Mouse (Mus musculus) stomach, postnatal 0 days (tissue): ENCODE measurements at regions not wholly inside any gene's neighbourhood (a gene's known extent, or its start where the extent isn't known, plus 50 kb on each side); places are given as distances from the start of the nearest gene placed in this dataset.

Experiments
- CTCF ChIP-seq: IDR thresholded peaks from 2 replicates; pipeline ENCODE4 v1.5.1; 2016; ENCODE audit warnings: antibody characterized with exemption, low read depth, mild to moderate bottlenecking, moderate library complexity
- EP300 ChIP-seq: optimal IDR thresholded peaks from 2 replicates; pipeline ENCODE3; 2016; ENCODE audit warnings: antibody characterized with exemption

DNA sequence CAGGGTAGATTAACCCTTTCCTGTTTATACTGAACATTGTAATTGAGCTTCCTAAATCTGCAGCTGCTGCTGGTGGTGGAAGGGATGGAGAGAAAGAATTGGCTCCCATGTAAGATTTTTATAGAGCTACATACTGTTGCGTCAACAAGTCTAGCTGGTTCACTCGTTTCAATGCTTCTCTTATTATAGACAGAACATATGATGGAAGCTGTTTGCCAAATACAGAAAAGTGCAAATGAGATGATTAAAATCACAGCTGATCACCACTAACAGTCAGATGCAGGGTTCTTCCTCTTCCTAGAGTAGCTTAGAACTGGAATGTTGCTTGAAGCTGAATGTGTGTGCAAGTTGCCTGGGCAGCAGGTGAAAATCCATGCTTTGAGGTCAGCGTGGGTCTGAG is 152.8 kb downstream of the Ackr3 start:
- TF ChIP-seq CTCF (no peak), EP300 (no peak)
